Mouse (Mus musculus) forebrain, embryonic 14.5 days (tissue): Measurements from ENCODE around the gene Hipk3. TPM values are rescaled to one million over a fixed set of nuclear protein-coding genes. Genes with fewer than 3 reads are reported as not detected.
A peak's percentile ranks its signal among the peaks of the same experiment; 100 is the strongest.

ENCODE experiments used
- ATAC-seq: fragments of 200-750 bp; cut with Nextera tagmentation; 2 replicates; pipeline ENCODE4 v1.8.0; 2017; ENCODE audit warnings: mild to moderate bottlenecking, moderate library complexity
- DNase-seq: peaks from one replicate; pipeline ENCODE4 v3.0.0-alpha.2; 2015; ENCODE audit warnings: low spot score
- H3K27ac ChIP-seq: fragments of 300-500 bp; sonication (generic); 2 replicates; pipeline ENCODE4 v1.5.1; 2014; ENCODE audit warnings: low read depth, mild to moderate bottlenecking, control low read depth, low read length, moderate library complexity
- H3K27me3 ChIP-seq: fragments of 300-500 bp; sonication (generic); replicated peaks from 2 replicates; pipeline ENCODE4 v1.6.1; 2014; ENCODE audit warnings: low read length, control low read depth, mixed read lengths; ENCODE audit not compliant: control insufficient read depth, insufficient read depth
- H3K36me3 ChIP-seq: fragments of 300-500 bp; sonication (generic); 2 replicates; pipeline ENCODE4 v1.6.1; 2014; ENCODE audit warnings: low read length, control low read depth; ENCODE audit not compliant: control insufficient read depth, insufficient read depth
- H3K4me1 ChIP-seq: fragments of 300-500 bp; sonication (generic); 2 replicates; pipeline ENCODE4 v1.6.1; 2014; ENCODE audit warnings: antibody characterized with exemption, low read length, control low read depth; ENCODE audit not compliant: control insufficient read depth, insufficient read depth
- H3K4me2 ChIP-seq: fragments of 300-500 bp; sonication (generic); 2 replicates; pipeline ENCODE4 v1.6.1; 2014; ENCODE audit warnings: mild to moderate bottlenecking, control low read depth, low read length
- H3K4me3 ChIP-seq: fragments of 300-500 bp; sonication (generic); 2 replicates; pipeline ENCODE4 v1.5.1; 2014; ENCODE audit warnings: low read depth, low read length, control low read depth
- H3K9ac ChIP-seq: fragments of 300-500 bp; sonication (generic); 2 replicates; pipeline ENCODE4 v1.6.1; 2014; ENCODE audit warnings: mild to moderate bottlenecking, low read length, control low read depth, moderate library complexity
- H3K9me3 ChIP-seq: fragments of 300-500 bp; sonication (generic); replicated peaks from 2 replicates; pipeline ENCODE4 v1.6.1; 2016; ENCODE audit warnings: low read length, control low read depth, mixed read lengths; ENCODE audit not compliant: control insufficient read depth
- WGBS: fragments of 180-500 bp; shearing (Covaris S2); extraction: QIAGEN DNeasy Blood & Tissue Kit; methylation state at CpG from one replicate; pipeline ENCODE4 v1.1.7; 2014; 5-methylcytosine and 5-hydroxymethylcytosine counted together
- polyA plus RNA-seq: library from polyadenylated mRNA; unstranded; fragments of >200 nt; fragmentation: Nextera tagmentation; extraction: Ambion mirVana; gene quantifications from 2 replicates; pipeline ENCODE4 v1.2.1, GENCODE M21; 2014

The Hipk3 gene
- polyA plus RNA-seq, 1 experiment from 2014 or later: 6.5 TPM

DNA sequence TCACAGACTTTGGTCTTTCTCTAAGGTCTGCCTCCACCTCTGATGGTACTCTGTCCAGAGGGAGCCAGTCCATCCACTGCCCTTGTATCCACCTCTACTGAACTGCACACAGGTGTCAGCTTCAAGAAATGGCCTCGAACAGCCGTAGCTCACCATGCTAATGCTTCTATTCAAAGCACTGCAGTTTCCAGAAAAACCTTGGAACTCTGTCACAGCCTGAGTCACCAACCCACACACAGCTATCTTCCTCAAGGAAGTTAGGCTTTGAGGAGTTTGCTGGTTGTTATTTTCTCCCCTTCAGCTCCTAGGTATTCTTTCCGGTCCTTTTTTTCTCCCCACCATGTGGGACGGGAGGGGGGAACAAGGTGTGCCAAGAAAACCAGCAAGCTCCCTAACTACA lies 3.5 kb upstream of the Hipk3 start:
- Histone ChIP-seq H3K9ac (no peak overlapping the region), H3K4me1 (peaks cover 5% of the 10 kb centered on the region; the same call in 1 of the 2 replicates), H3K27ac (no peak overlapping the region), H3K4me2 (no peak overlapping the region), H3K36me3 (no peaks in the 10 kb centered on the region), H3K9me3 (no peaks in the 10 kb centered on the region), H3K4me3 (no peak overlapping the region), H3K27me3 (no peaks in the 10 kb centered on the region)
- DNase-seq: no peak
- WGBS: 53% methylated on average over 4 of the region's 4 CpGs
- ATAC-seq: no peak

- H3K27me3 ChIP-seq: no peaks in the 10 kb centered on the region
- no peak overlapping the region for H3K4me2 ChIP-seq
- H3K4me3 ChIP-seq: no peak overlapping the region
- ATAC-seq: no peak
- no peak overlapping the region for H3K9ac ChIP-seq
- H3K4me1 ChIP-seq: peaks cover 5% of the 10 kb centered on the region; the same call in 1 of the 2 replicates
- H3K9me3 ChIP-seq: no peaks in the 10 kb centered on the region
- H3K27ac ChIP-seq: no peak overlapping the region
- DNase-seq: no peak
- H3K36me3 ChIP-seq: no peaks in the 10 kb centered on the region
- 98% methylated on average over 2 of the region's 2 CpGs for WGBS
Observed at GRCm38 (mm10) chr2:104497231-104497630, 3.0 kb upstream of the Hipk3 start.

- no peaks in the 10 kb centered on the region for H3K9me3 ChIP-seq
- 47% methylated on average over 5 of the region's 5 CpGs for WGBS
- no peak for ATAC-seq
- DNase-seq: no peak
- H3K4me1 ChIP-seq: peaks cover 10% of the 10 kb centered on the region
- H3K36me3 ChIP-seq: no peaks in the 10 kb centered on the region
- H3K4me3 ChIP-seq: no peak overlapping the region
- H3K27ac ChIP-seq: no peak overlapping the region
- no peaks in the 10 kb centered on the region for H3K27me3 ChIP-seq
- no peak overlapping the region for H3K4me2 ChIP-seq
- H3K9ac ChIP-seq: no peak overlapping the region
Observed at GRCm38 (mm10) chr2:104496206-104496605, 2.0 kb upstream of the Hipk3 start.

DNA sequence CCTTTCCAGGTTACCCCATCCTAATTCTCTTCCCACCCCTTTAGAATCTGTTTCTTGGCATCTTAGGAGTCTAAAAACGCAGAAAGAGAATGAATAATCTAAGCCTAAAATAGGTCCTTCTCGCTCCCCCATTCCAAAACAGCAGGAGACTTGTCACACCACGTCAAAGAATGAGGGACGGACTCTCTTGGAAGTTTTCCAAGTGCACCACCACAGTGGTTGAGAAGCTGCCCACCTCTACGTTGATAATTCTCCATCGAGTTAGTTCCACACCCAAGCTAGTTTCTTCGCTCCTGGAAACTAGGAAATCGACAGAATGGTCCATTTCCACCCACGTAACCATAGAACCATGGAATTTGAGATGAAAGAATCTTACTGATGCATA lies 547 bp upstream of the Hipk3 start:
- Histone ChIP-seq H3K27ac (peak overlapping the region; percentile 97), H3K4me3 (peak overlapping the region; percentile 91), H3K36me3 (no peaks in the 10 kb centered on the region), H3K4me2 (peak overlapping the region; percentile 74), H3K4me1 (peaks cover 10% of the 10 kb centered on the region), H3K27me3 (no peaks in the 10 kb centered on the region), H3K9me3 (no peaks in the 10 kb centered on the region), H3K9ac (peak overlapping the region; percentile 98)
- ATAC-seq (no peak), DNase-seq (no peak)
- 14% methylated on average over 9 of the region's 9 CpGs for WGBS

- peak overlapping the region; percentile 91 for H3K4me3 ChIP-seq
- WGBS: under 1% methylated on average over 93 of the region's 99 CpGs
- peak overlapping the region; percentile 74 for H3K4me2 ChIP-seq
- no peaks in the 10 kb centered on the region for H3K36me3 ChIP-seq
- peak; percentile 75 for ATAC-seq
- no peaks in the 10 kb centered on the region for H3K9me3 ChIP-seq
- H3K27me3 ChIP-seq: no peaks in the 10 kb centered on the region
- H3K4me1 ChIP-seq: peaks cover 10% of the 10 kb centered on the region
- DNase-seq: peak; percentile 88
- peak overlapping the region; percentile 98 for H3K9ac ChIP-seq
- peak overlapping the region; percentile 97 for H3K27ac ChIP-seq
Observed at GRCm38 (mm10) chr2:104493021-104493950, 960 bp downstream of the Hipk3 start.

DNA sequence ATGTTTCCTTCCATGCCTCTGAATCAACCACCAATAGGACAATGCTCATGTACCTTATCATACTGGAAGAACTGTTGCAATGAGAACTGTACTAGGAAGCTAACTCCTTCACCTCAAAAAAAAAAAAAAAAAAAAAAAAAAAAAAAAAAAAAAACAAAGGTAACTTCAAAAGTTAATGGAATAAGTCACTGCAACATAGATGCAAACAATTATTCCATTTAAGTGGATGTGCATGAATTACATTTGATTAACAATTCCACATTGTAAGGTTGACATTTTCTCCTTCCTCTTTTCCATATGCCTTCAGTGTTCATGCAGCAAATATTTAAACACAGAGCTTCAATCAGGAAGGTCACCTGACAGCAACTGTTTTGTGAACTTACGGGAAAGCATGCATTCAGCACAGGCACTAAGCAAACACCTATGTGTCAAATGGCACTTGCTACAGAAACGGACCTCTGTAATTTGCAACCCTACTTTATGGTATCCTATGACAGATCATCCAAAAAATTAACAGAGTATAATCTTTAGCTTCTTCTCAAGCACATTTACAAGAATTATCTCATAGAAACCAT lies 2.9 kb downstream of the Hipk3 start:
- ATAC-seq: no peak
- H3K4me2 ChIP-seq: peak overlapping the region; percentile 7; the same call in 1 of the 2 replicates
- WGBS: 56% methylated on average over 2 of the region's 2 CpGs

DNA sequence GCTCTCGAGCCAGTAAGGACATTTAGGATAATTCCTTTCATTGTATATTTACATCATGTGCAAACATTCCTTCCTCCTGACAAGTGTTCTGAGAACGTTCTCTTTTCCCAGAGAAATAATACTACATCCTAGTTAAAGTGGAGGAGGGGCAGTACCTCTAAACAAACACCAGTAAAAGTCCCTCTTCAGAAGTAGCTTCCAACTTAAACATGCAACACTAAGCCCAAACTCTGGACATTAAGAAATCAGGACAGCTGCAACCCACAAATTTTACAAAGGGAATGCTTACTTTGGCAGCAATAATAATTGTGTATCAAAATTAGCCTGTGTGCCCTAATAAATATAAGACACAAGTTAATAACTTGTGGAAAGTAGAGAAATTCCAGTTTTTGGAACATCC lies 3.5 kb downstream of the Hipk3 start:
- no peak overlapping the region for H3K27ac ChIP-seq
- ATAC-seq (no peak), DNase-seq (no peak)
- H3K9ac ChIP-seq: no peak overlapping the region
- no peaks in the 10 kb centered on the region for H3K36me3 ChIP-seq
- no peaks in the 10 kb centered on the region for H3K9me3 ChIP-seq
- 76% methylated on average over 2 of the region's 2 CpGs for WGBS
- H3K4me3 ChIP-seq: no peak overlapping the region
- H3K27me3 ChIP-seq: no peaks in the 10 kb centered on the region
- no peak overlapping the region for H3K4me2 ChIP-seq
- H3K4me1 ChIP-seq: peaks cover 10% of the 10 kb centered on the region

More for the DNA sequence above, 2.9 kb downstream of the Hipk3 start:
- Histone ChIP-seq H3K36me3 (no peaks in the 10 kb centered on the region), H3K4me1 (peaks cover 10% of the 10 kb centered on the region), H3K9me3 (no peaks in the 10 kb centered on the region), H3K4me3 (no peak overlapping the region), H3K9ac (no peak overlapping the region), H3K27ac (no peak overlapping the region), H3K27me3 (no peaks in the 10 kb centered on the region)
- no peak for DNase-seq

GRCm38 (mm10) chr2:104489851-104490250 lies 4.4 kb downstream of the Hipk3 start:
- H3K36me3 ChIP-seq: no peaks in the 10 kb centered on the region
- no peak overlapping the region for H3K9ac ChIP-seq
- no peak overlapping the region for H3K4me3 ChIP-seq
- no peak overlapping the region for H3K27ac ChIP-seq
- peaks cover 8% of the 10 kb centered on the region for H3K4me1 ChIP-seq
- H3K4me2 ChIP-seq: no peak overlapping the region
- ATAC-seq: no peak
- 87% methylated on average over 2 of the region's 2 CpGs for WGBS
- H3K27me3 ChIP-seq: no peaks in the 10 kb centered on the region
- no peak for DNase-seq
- no peaks in the 10 kb centered on the region for H3K9me3 ChIP-seq

DNA sequence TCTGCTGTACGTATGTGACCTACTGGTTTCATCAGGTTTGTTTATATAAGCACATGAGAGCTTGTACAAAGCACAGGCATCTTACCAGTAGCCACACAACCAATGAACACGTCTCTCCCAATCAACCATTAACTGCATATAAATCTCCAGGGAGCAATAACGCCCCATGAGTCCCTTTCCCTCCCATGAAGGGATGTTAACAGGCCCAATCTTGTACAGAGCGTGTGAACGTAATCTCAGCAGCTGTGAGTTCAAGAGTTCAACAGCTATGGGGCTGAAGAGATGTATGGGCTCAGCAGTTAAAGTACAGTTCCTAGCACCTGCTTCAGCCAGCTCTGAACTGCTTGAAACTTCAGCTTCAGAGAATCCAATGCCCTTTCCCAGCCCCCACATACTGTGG lies 9.8 kb downstream of the Hipk3 start:
- Histone ChIP-seq H3K27ac (no peak overlapping the region), H3K9ac (no peak overlapping the region), H3K27me3 (no peaks in the 10 kb centered on the region), H3K4me2 (no peak overlapping the region), H3K36me3 (no peaks in the 10 kb centered on the region), H3K4me1 (no peaks in the 10 kb centered on the region), H3K9me3 (no peaks in the 10 kb centered on the region), H3K4me3 (no peak overlapping the region)
- ATAC-seq: no peak
- WGBS: 81% methylated on average over 5 of the region's 5 CpGs
- no peak for DNase-seq
